Mouse (Mus musculus) bone marrow, adult 2 months (tissue): ENCODE results near the gene Antxrl. TPM values are rescaled to one million over a fixed set of nuclear protein-coding genes. Genes with fewer than 3 reads are reported as not detected.

Experiments
- H3K27ac ChIP-seq: fragments of 200-500 bp; 2 replicates; pipeline ENCODE4 v1.5.1; 2012; ENCODE audit warnings: low read depth, mild to moderate bottlenecking, control low read depth, inconsistent platforms, low read length; ENCODE audit not compliant: control insufficient read depth, poor library complexity, insufficient read depth
- H3K4me1 ChIP-seq: fragments of 200-500 bp; 2 replicates; pipeline ENCODE4 v1.6.1; 2011; ENCODE audit warnings: low read length; ENCODE audit not compliant: control insufficient read depth, insufficient read depth
- H3K4me3 ChIP-seq: fragments of 200-500 bp; replicated peaks from 2 replicates; pipeline ENCODE3; 2011; ENCODE audit warnings: mild to moderate bottlenecking, low read depth, low read length, control low read depth; ENCODE audit not compliant: control insufficient read depth
- CTCF ChIP-seq: fragments of 200-500 bp; IDR thresholded peaks from 2 replicates; pipeline ENCODE4 v1.5.1; 2011; ENCODE audit warnings: low read length, control low read depth; ENCODE audit not compliant: control insufficient read depth, insufficient read depth
- POLR2A ChIP-seq: fragments of 200-500 bp; IDR thresholded peaks from 2 replicates; pipeline ENCODE4 v1.6.1; 2011; ENCODE audit warnings: low read depth, mild to moderate bottlenecking, control low read depth, low read length, borderline replicate concordance; ENCODE audit not compliant: control insufficient read depth
- WGBS: fragments of 180-500 bp; shearing (Covaris S2); methylation state at CpG from one replicate; pipeline ENCODE4 v1.1.7; 2018; 5-methylcytosine and 5-hydroxymethylcytosine counted together
- polyA plus RNA-seq: library from polyadenylated mRNA; stranded (reverse); fragments of >200 nt; gene quantifications from 2 replicates; pipeline ENCODE4 v1.2.4, GENCODE M21; 2011; ENCODE audit warnings: low replicate concordance; ENCODE audit not compliant: missing spikeins, insufficient read depth, insufficient read length

Gene Antxrl
- polyA plus RNA-seq, 1 experiment: not detected

DNA sequence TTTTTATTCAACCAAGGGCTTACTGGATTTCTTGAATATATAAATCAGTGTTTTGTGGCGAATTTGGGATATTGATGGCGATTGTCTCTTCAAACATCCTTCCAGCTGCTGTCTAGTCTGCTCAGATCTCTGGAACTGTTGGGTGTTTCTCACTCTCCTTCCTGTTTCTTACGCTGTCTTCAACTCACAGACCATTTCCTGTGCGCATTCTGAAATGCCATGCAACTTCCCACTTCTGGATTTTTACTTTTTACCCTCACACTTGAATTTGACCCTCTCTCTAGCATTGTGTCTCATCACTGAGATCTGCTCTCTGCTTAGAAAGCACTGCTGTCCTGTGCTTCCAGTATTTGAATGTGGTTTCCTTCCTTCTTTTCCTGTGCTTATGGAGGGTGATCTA lies 55.1 kb downstream of the Antxrl start:
- Histone ChIP-seq H3K4me1 (no peaks in the 10 kb centered on the region), H3K4me3 (no peak overlapping the region), H3K27ac (no peak overlapping the region)
- WGBS: 6% methylated on average over 4 of the region's 4 CpGs
- TF ChIP-seq CTCF (no peak), POLR2A (no peak)

DNA sequence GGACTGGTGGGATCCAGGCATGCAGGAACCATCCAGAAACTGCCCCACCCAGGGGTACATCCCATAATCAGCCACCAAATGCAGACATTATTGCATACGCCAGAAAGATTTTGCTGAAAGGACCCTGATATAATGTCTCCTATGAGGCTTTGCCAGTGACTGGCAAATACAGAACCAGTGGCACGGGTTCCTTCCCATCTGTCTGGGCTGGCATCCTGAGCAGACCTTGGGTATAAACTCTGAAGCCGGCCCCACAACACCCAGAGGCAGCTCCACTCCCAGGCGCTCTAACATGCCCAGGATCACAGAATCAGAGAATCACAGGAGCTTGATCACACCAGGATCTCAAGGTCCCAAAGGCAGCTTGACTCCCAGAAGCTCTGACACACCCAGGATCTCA lies 61.8 kb downstream of the Antxrl start:
- Histone ChIP-seq H3K4me1 (no peaks in the 10 kb centered on the region), H3K27ac (no peak overlapping the region), H3K4me3 (no peak overlapping the region)
- 81% methylated on average over 4 of the region's 4 CpGs for WGBS
- TF ChIP-seq CTCF (no peak), POLR2A (no peak)

DNA sequence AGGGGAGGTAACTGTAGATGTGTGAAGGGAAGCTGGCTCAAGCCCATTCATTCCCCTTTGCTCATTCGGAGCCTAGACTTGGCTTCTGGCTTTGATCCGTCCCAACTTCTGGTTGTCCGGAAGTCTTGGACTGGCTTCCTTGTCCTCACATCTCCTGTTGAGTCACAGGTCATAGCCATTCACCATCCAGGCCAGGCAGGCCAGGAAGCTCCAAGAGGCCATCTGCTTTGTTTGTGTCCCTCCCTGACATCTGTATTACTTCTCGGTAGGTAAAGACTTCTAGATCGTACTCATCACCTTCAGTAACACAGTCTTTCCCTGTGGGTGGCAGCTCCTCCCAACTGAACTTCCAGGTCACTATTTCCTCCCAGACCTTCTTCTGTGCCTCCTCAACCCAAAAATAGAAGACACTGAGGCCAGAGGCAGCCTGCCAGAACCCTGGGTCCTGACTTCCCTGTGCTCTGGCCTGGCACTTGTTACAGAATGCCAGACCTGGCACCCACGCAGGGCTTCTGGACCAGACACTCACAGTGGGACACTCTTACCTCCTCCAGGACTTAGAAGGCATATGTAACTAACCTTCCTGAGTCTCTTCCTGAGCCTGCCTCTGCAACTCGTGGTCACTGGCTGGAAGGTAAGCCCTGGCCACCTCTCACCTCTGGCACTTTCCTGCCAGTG lies 66.7 kb downstream of the Antxrl start:
- no peak for TF ChIP-seq CTCF
- no peak for TF ChIP-seq POLR2A
- Histone ChIP-seq H3K4me3 (no peak overlapping the region), H3K4me1 (no peaks in the 10 kb centered on the region), H3K27ac (no peak overlapping the region)
- WGBS: 66% methylated on average over 7 of the region's 7 CpGs

DNA sequence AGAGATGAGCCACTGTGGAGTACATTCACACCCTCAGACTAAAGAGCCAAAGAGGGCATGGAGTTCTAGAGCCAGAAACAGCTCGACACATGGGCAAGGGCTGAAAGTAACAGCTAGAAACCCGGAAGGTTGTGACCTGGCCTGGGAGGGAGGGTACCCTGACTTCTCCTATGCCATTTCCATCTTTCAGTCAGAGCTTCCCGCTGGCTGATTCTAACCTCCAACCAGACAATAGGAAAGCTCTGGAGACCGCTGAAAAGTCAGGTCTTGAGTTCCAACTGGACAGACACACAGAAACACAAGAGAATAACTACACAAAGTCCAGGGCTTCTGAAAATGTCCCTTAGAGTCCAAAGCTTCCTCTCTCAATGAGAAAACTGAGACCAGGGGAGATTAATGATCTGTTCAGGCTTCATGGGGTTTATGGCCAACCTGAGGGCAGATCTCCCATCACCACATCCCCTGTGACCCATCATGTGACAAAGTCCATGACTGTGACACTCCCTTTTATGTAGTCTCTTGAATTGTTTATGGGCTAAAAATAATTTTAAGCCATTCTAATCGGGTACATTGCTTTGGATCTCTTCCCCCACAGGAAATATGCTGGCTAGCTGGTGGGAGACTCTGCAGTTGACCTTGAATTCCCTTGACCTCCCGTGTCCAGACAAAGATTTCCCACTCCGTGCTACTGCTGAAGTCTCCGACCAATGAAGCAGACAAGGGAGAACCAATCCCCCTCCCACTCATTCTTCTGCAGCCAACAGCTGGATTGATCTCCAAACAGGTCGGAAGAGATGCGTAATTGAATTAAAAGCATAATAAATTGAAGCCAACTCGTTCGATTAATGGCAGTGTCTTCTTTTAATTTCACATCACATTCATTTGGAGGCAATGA lies 67.8 kb downstream of the Antxrl start:
- no peak overlapping the region for H3K4me3 ChIP-seq
- H3K4me1 ChIP-seq: no peaks in the 10 kb centered on the region
- H3K27ac ChIP-seq: no peak overlapping the region
- TF ChIP-seq CTCF (no peak), POLR2A (no peak)
- WGBS: 72% methylated on average over 12 of the region's 12 CpGs

DNA sequence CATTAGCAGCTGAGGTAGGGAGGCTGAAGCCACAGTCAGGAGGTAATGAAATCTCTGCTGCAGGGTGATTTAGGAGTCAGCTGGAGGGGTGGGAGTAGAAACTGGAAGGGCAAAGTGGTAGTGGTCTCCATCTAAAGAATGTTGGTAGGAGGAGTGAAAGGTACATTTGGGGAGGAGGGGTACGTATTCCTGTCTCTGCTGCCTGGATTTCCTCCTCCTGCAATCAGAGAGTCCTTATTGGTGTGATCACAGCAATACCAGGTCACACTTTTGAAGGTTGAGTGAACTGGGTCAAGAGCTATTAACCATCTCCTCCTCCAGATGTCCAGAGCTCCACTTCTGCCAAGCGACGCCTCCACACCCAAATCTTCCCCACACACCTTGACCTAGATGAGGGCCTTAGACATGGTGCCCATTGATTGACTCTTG lies 68.4 kb downstream of the Antxrl start:
- 87% methylated on average over 3 of the region's 3 CpGs for WGBS
- Histone ChIP-seq H3K4me3 (no peak overlapping the region), H3K4me1 (no peaks in the 10 kb centered on the region), H3K27ac (no peak overlapping the region)
- TF ChIP-seq CTCF (no peak), POLR2A (no peak)

DNA sequence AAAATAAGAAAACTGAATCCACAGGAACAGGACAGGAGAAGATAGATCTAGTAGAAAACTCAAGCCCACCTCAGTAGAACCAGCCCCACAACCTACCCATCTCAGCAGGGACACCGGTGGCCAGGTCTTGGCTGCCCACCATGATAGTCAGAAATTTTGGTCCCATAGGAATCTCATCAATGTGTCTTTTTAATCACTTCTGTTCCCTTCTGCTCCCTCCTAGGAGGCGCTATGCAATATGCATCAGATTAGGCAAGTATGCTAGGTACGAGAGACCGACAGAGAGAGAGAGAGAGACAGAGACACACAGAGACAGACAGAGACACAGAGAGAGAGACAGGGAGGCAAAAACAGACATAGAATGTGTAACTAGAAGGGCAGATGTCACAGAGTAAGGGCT lies 69.2 kb downstream of the Antxrl start:
- TF ChIP-seq CTCF (no peak), POLR2A (no peak)
- 75% methylated on average over 4 of the region's 4 CpGs for WGBS
- no peak overlapping the region for H3K4me3 ChIP-seq
- H3K4me1 ChIP-seq: no peaks in the 10 kb centered on the region
- H3K27ac ChIP-seq: no peak overlapping the region

Other genes starting within 250 kb of the Antxrl start
- gene Gdf10, start 129.1 kb upstream of the Antxrl start, polyA plus RNA-seq: 0.31 TPM in 1 of 2 replicates, not detected in the other
- gene Gdf2, start 111.7 kb upstream of the Antxrl start, polyA plus RNA-seq: not detected in 2 replicates
- not detected in 2 replicates for gene Rbp3, start 98.7 kb upstream of the Antxrl start, polyA plus RNA-seq
- not detected in 2 replicates for gene Zfp488, start 73.9 kb upstream of the Antxrl start, polyA plus RNA-seq
- not detected in 2 replicates for gene Gm30083, start 37.5 kb upstream of the Antxrl start, polyA plus RNA-seq
- gene Gm5460, start 35.9 kb upstream of the Antxrl start, polyA plus RNA-seq: not detected in 2 replicates
- 2.0 TPM in 1 of 2 replicates, not detected in the other for gene Anxa8, start 33.3 kb downstream of the Antxrl start, polyA plus RNA-seq
- not detected in 2 replicates for gene A630023A22Rik, start 50.0 kb downstream of the Antxrl start, polyA plus RNA-seq
- not detected in 2 replicates for gene Npy4r, start 99.8 kb downstream of the Antxrl start, polyA plus RNA-seq
- not detected in 2 replicates for gene Gprin2, start 148.9 kb downstream of the Antxrl start, polyA plus RNA-seq
- 0.54 and 0.55 TPM in 2 replicates for gene Syt15, start 166.9 kb downstream of the Antxrl start, polyA plus RNA-seq